Mouse (Mus musculus): ENCODE results near the gene Cd81.

GRCm38 (mm10) chr7:143006756-143007598 lies 45.6 kb upstream of the Cd81 start:
- TF ChIP-seq POLR2A (IDR thresholded peaks at IDR 0.05; ENCODE audit: low read depth, low read length) (no peak), CTCF (IDR thresholded peaks at IDR 0.05; ENCODE audit: borderline replicate concordance, insufficient read depth, low read length) (no peak)

All from embryonic fibroblast, embryonic 13.5 days (primary cell).